Mouse (Mus musculus): ENCODE measurements around the gene Kirrel3.
A peak's percentile ranks its signal among the peaks of the same experiment; 100 is the strongest.

Kirrel3 gene

GRCm38 (mm10) chr9:34825089-34825400 lies 339.4 kb downstream of the Kirrel3 start:
- no peak for DNase-seq (ENCODE audit: low spot score in 2 of 2)

GRCm38 (mm10) chr9:34825402-34826008 lies 339.8 kb downstream of the Kirrel3 start:
- DNase-seq (ENCODE audit: low spot score in 2 of 2), result no peak

- DNase-seq (ENCODE audit: low spot score in 2 of 2), result no peak
These were observed 345.0 kb downstream of the Kirrel3 start for GRCm38 (mm10) chr9:34830696-34831095.

GRCm38 (mm10) chr9:34836801-34837200 lies 351.1 kb downstream of the Kirrel3 start:
- no peak for DNase-seq (ENCODE audit: low spot score in 2 of 2)

GRCm38 (mm10) chr9:34837700-34838462 lies 352.2 kb downstream of the Kirrel3 start:
- no peak for DNase-seq (ENCODE audit: low spot score in 2 of 2)

- no peak for DNase-seq (ENCODE audit: low spot score in 2 of 2)
These were observed 357.7 kb downstream of the Kirrel3 start for GRCm38 (mm10) chr9:34843275-34843965.

- DNase-seq (ENCODE audit: low spot score in 2 of 2), result no peak
These were observed 360.7 kb downstream of the Kirrel3 start for GRCm38 (mm10) chr9:34846440-34846839.

GRCm38 (mm10) chr9:34847664-34848063 lies 362.0 kb downstream of the Kirrel3 start:
- DNase-seq (ENCODE audit: low spot score in 2 of 2), result peak in 1 of 2 experiments; percentile 21

- no peak for DNase-seq (ENCODE audit: low spot score in 2 of 2)
These were observed 365.4 kb downstream of the Kirrel3 start for GRCm38 (mm10) chr9:34851136-34851535.

- DNase-seq (ENCODE audit: low spot score in 2 of 2), result peak in 1 of 2 experiments; percentile 23
These were observed 371.9 kb downstream of the Kirrel3 start for GRCm38 (mm10) chr9:34857575-34857974.

- DNase-seq (ENCODE audit: low spot score in 2 of 2), result no peak
These were observed 372.4 kb downstream of the Kirrel3 start for GRCm38 (mm10) chr9:34858071-34858470.

GRCm38 (mm10) chr9:34860934-34861333 lies 375.2 kb downstream of the Kirrel3 start:
- DNase-seq (ENCODE audit: low spot score in 2 of 2), result no peak

GRCm38 (mm10) chr9:34861775-34862174 lies 376.1 kb downstream of the Kirrel3 start:
- DNase-seq (ENCODE audit: low spot score in 2 of 2), result no peak

GRCm38 (mm10) chr9:34865606-34866005 lies 379.9 kb downstream of the Kirrel3 start:
- no peak for DNase-seq (ENCODE audit: low spot score in 2 of 2)

- no peak for DNase-seq (ENCODE audit: low spot score in 2 of 2)
These were observed 385.7 kb downstream of the Kirrel3 start for GRCm38 (mm10) chr9:34871316-34871966.

- no peak for DNase-seq (ENCODE audit: low spot score in 2 of 2)
These were observed 389.5 kb downstream of the Kirrel3 start for GRCm38 (mm10) chr9:34875238-34875637.

- DNase-seq (ENCODE audit: low spot score in 2 of 2), result no peak
These were observed 391.5 kb downstream of the Kirrel3 start for GRCm38 (mm10) chr9:34877186-34877585.

GRCm38 (mm10) chr9:34877799-34878198 lies 392.1 kb downstream of the Kirrel3 start:
- no peak for DNase-seq (ENCODE audit: low spot score in 2 of 2)

GRCm38 (mm10) chr9:34881750-34882149 lies 396.1 kb downstream of the Kirrel3 start:
- no peak for DNase-seq (ENCODE audit: low spot score in 2 of 2)

GRCm38 (mm10) chr9:34882211-34882610 lies 396.5 kb downstream of the Kirrel3 start:
- DNase-seq (ENCODE audit: low spot score in 2 of 2), result no peak

- DNase-seq (ENCODE audit: low spot score in 2 of 2), result no peak
These were observed 397.4 kb downstream of the Kirrel3 start for GRCm38 (mm10) chr9:34883122-34883521.

GRCm38 (mm10) chr9:34884325-34884724 lies 398.6 kb downstream of the Kirrel3 start:
- DNase-seq (ENCODE audit: low spot score in 2 of 2), result no peak

All from spleen, postnatal 10 days (tissue).